Mouse (Mus musculus) thymus, adult 2 months (tissue): ENCODE results near the gene Olfr1410.

Source experiments
- CTCF ChIP-seq: fragments of 200-500 bp; IDR thresholded peaks from 2 replicates; pipeline ENCODE4 v1.5.1; 2012; ENCODE audit warnings: mild to moderate bottlenecking, control low read depth, low read length, moderate library complexity, borderline replicate concordance; ENCODE audit not compliant: control insufficient read depth, poor library complexity, insufficient read depth; ENCODE audit errors: extremely low read depth
- POLR2A ChIP-seq: fragments of 200-500 bp; IDR thresholded peaks from 2 replicates; pipeline ENCODE4 v1.6.1; 2012; ENCODE audit warnings: mild to moderate bottlenecking, low read length, control low read depth, moderate library complexity; ENCODE audit not compliant: control insufficient read depth, poor library complexity, insufficient read depth; ENCODE audit errors: extremely low read depth

DNA sequence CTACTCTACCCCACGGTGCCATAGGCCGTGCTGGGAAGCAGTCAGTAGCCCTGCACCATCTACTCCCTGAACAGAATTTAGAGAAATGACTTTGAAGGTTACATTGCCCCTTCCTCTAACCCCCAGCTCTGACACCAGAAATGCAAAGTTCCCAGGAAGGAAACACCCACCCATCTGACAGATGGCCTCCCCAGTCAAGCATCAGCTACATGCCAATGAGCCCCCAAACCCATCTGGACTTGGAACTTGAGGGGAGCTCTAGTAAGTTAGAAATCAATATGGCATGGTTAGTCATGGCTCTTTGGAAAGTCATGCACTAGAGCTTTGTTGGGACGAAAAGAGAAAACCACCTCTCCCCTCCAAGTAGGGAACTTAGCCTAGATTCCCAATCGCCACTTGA lies 33.2 kb downstream of the Olfr1410 start:
- TF ChIP-seq CTCF, result no peak
- no peak for TF ChIP-seq POLR2A
